Mouse (Mus musculus): Measurements from ENCODE around the gene Ebi3.

The Ebi3 gene

GRCm38 (mm10) chr17:55958918-55959728, 6.7 kb downstream of the Ebi3 start, which contains the start of gene Yju2:
TSS of gene Yju2 (plus strand) at chr17:55959099.
- peak; percentile 95 for DNase-seq

GRCm38 (mm10) chr17:55959946-55960740, 7.7 kb downstream of the Ebi3 start:
- peak; percentile 70 for DNase-seq

- DNase-seq = peak; percentile 61
Observed at GRCm38 (mm10) chr17:55960791-55961190, 8.4 kb downstream of the Ebi3 start.

GRCm38 (mm10) chr17:55961631-55962030, 9.2 kb downstream of the Ebi3 start:
- peak; percentile 48 for DNase-seq

- peak; percentile 32 for DNase-seq
Observed at GRCm38 (mm10) chr17:55963171-55963570, 10.7 kb downstream of the Ebi3 start.

- peak; percentile 36 for DNase-seq
Observed at GRCm38 (mm10) chr17:55964496-55964895, 12.1 kb downstream of the Ebi3 start.

GRCm38 (mm10) chr17:55964996-55965395, 12.6 kb downstream of the Ebi3 start:
- DNase-seq = no peak

- peak; percentile 55 for DNase-seq
Observed at GRCm38 (mm10) chr17:55967186-55967585, 14.7 kb downstream of the Ebi3 start.

GRCm38 (mm10) chr17:55968210-55968609, 15.8 kb downstream of the Ebi3 start:
- DNase-seq = peak; percentile 55

GRCm38 (mm10) chr17:55969560-55969959, 17.1 kb downstream of the Ebi3 start:
- no peak for DNase-seq

GRCm38 (mm10) chr17:55969966-55970891, 17.8 kb downstream of the Ebi3 start, which contains the start of gene Shd:
TSS of gene Shd (plus strand) at chr17:55970467.
- DNase-seq = peak; percentile 74

- DNase-seq = peak; percentile 54
Observed at GRCm38 (mm10) chr17:55971453-55971852, 19.0 kb downstream of the Ebi3 start.

GRCm38 (mm10) chr17:55976255-55976862, 23.9 kb downstream of the Ebi3 start:
- DNase-seq = peak; percentile 87

GRCm38 (mm10) chr17:55977301-55977700, 24.9 kb downstream of the Ebi3 start:
- DNase-seq = no peak

GRCm38 (mm10) chr17:55986030-55986961, 33.9 kb downstream of the Ebi3 start, which contains the start of gene Fsd1:
TSS of gene Fsd1 (plus strand) at chr17:55986509.
- peak; percentile 90 for DNase-seq

GRCm38 (mm10) chr17:55990278-55990898, 37.9 kb downstream of the Ebi3 start:
- DNase-seq = no peak

GRCm38 (mm10) chr17:55996007-55996406, 43.6 kb downstream of the Ebi3 start:
- no peak for DNase-seq

- DNase-seq = peak; percentile 49
Observed at GRCm38 (mm10) chr17:55999794-56000499, 47.5 kb downstream of the Ebi3 start.

- peak; percentile 67 for DNase-seq
Observed at GRCm38 (mm10) chr17:56003000-56003399, 50.6 kb downstream of the Ebi3 start.

All from cerebellum, adult 9-11 months (tissue).